Mouse (Mus musculus): ENCODE data around the gene Nacad. TPM values are rescaled to one million over a fixed set of nuclear protein-coding genes. Genes with fewer than 3 reads are reported as not detected.

Nacad gene
- polyA plus RNA-seq, 1 experiment from 2014 or later = 71.1 TPM

DNA sequence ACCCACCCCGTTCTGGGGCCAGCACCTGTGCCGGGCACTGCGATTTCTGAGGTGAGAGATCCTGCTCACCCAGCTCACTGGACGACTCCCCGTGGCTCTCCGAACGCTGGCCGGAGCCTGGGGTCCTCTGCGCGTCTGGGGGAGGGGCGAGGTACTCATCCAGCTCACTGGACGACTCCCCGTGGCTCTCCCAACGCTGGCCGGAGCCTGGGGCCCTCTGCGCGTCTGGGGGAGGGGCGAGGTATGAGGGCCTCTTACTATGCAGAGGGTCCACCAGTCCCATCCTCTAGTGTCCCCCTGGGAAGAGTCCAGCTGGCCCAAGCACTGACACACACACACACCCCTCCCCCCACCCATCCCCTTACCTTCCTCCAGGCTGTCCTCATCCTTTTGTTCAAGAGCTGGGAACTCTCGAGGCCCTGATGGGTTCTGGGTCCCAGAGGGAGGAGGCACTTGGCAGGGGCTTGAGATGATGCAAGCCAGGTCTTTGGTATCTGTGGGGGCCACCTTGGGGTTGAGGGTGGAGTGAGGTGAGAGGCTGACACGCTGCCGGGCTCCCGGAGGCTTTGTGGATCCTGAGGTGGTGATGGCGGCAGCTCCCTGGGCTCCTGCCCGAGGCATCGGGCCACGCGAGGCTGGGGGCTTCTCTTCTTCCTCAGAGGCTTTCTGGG lies 6.7 kb downstream of the Nacad start:
- Histone ChIP-seq H3K4me2 (ENCODE audit: low read length) (peak overlapping the region; percentile 58), H3K4me1 (replicated peaks; ENCODE audit: control insufficient read depth, insufficient read depth, low read length) (peaks cover 43% of the 10 kb centered on the region), H3K4me3 (replicated peaks; ENCODE audit: low read length) (peak overlapping the region; percentile 30), H3K27ac (ENCODE audit: low read length) (peak overlapping the region; percentile 41), H3K9ac (replicated peaks; ENCODE audit: low read depth, low read length) (peak overlapping the region; percentile 58), H3K36me3 (ENCODE audit: control insufficient read depth, insufficient read depth) (peaks cover 15% of the 10 kb centered on the region), H3K9me3 (ENCODE audit: control insufficient read depth, low read length) (no peaks in the 10 kb centered on the region), H3K27me3 (replicated peaks; ENCODE audit: control insufficient read depth, insufficient read depth, low read length) (no peaks in the 10 kb centered on the region)
- ATAC-seq = 0 out of 2 replicates have a peak, but pooled peaks have one; percentile 2
- WGBS = 9% methylated on average over 26 of the region's 27 CpGs

DNA sequence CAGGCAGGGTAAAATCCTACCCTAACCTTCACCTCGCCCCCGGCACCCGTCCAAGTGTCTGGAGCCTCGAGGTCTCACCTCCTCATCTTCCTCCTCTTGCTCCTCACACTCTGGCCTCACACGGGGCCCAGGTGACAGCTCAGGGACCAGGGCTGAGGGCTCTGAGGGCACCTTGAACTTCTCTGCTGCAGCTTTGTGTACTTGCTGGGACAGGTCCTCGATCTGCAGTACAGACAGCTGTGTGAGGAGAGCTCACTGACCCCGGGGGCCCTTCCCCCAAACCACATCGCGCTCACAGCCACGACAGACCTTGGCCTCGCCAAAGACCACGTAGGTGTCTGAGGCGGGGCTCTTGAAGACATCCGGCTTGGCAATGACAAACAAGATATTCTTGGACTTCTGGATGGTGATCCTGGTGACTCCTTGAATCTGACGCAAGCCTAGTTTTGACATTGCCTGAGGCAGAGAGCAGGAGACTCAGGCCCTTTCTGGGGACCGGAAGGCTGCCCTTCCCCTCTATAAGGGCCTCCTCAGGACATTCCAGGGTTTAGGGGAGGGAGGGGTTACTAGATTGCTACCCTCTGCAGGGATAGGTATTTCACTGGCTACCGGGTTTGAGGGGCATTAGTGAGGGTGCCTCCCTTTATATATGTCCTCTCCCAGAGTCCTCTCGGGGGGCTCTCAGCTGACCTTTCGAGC lies 7.5 kb downstream of the Nacad start:
- H3K4me1 ChIP-seq (replicated peaks; ENCODE audit: control insufficient read depth, insufficient read depth, low read length) = peaks cover 35% of the 10 kb centered on the region
- 61% methylated on average over 19 of the region's 19 CpGs for WGBS
- peak overlapping the region; percentile 30 for H3K4me3 ChIP-seq (replicated peaks; ENCODE audit: low read length)
- no peaks in the 10 kb centered on the region for H3K27me3 ChIP-seq (replicated peaks; ENCODE audit: control insufficient read depth, insufficient read depth, low read length)
- peak overlapping the region; percentile 58 for H3K4me2 ChIP-seq (ENCODE audit: low read length)
- no peak overlapping the region for H3K27ac ChIP-seq (ENCODE audit: low read length)
- peaks cover 15% of the 10 kb centered on the region for H3K36me3 ChIP-seq (ENCODE audit: control insufficient read depth, insufficient read depth)
- H3K9me3 ChIP-seq (ENCODE audit: control insufficient read depth, low read length) = no peaks in the 10 kb centered on the region
- no peak for ATAC-seq
- peak overlapping the region; percentile 58 for H3K9ac ChIP-seq (replicated peaks; ENCODE audit: low read depth, low read length)

DNA sequence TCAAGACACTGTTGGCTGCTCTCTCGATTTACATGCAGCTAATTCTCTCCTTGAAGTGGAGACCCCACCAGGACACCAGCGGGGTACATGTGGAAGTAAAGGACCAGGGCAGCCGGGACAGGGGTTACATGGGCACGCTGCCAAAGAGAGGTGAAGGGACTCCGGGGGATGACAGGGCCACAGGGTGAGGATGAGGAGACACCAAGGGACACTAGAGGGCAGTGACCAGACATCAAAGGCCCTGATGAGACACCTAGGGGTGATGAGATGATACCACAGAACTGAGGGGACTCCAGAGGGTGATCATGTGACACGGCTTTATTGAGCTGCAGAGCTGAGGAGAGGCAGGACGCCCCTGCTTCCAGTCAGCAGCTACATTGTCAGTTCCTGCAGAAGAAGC lies 8.3 kb downstream of the Nacad start:
- Histone ChIP-seq H3K36me3 (ENCODE audit: control insufficient read depth, insufficient read depth) (peaks cover 17% of the 10 kb centered on the region), H3K4me2 (ENCODE audit: low read length) (no peak overlapping the region), H3K4me1 (replicated peaks; ENCODE audit: control insufficient read depth, insufficient read depth, low read length) (peaks cover 27% of the 10 kb centered on the region), H3K9me3 (ENCODE audit: control insufficient read depth, low read length) (no peaks in the 10 kb centered on the region), H3K4me3 (replicated peaks; ENCODE audit: low read length) (no peak overlapping the region), H3K27ac (ENCODE audit: low read length) (no peak overlapping the region), H3K27me3 (replicated peaks; ENCODE audit: control insufficient read depth, insufficient read depth, low read length) (no peaks in the 10 kb centered on the region), H3K9ac (replicated peaks; ENCODE audit: low read depth, low read length) (no peak overlapping the region)
- no peak for ATAC-seq
- 74% methylated on average over 7 of the region's 7 CpGs for WGBS

DNA sequence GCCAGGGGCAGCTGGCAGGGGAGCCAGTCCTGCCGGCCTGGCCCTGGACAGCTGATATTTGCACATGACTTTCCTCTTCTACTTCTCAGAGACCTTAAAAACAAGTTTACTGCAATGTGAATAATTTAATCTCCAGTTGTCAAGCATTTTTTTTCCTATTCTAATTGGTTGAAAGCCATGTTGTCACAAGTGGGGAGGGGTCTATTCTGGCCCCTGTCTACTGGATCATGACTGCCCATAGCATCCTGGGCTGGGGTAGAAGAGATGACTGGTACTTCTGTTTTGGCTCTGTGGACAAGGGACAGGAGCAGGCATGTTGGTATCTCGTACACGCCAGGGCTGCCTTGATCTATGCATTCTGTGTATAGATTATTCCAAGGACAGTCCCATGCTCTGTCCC lies 9.2 kb downstream of the Nacad start:
- peaks cover 21% of the 10 kb centered on the region for H3K36me3 ChIP-seq (ENCODE audit: control insufficient read depth, insufficient read depth)
- H3K27me3 ChIP-seq (replicated peaks; ENCODE audit: control insufficient read depth, insufficient read depth, low read length) = no peaks in the 10 kb centered on the region
- ATAC-seq = no peak
- whole genome bisulfite sequencing = 84% methylated on average over 3 of the region's 3 CpGs
- H3K4me3 ChIP-seq (replicated peaks; ENCODE audit: low read length) = no peak overlapping the region
- no peak overlapping the region for H3K27ac ChIP-seq (ENCODE audit: low read length)
- no peak overlapping the region for H3K4me2 ChIP-seq (ENCODE audit: low read length)
- no peaks in the 10 kb centered on the region for H3K9me3 ChIP-seq (ENCODE audit: control insufficient read depth, low read length)
- no peak overlapping the region for H3K9ac ChIP-seq (replicated peaks; ENCODE audit: low read depth, low read length)
- H3K4me1 ChIP-seq (replicated peaks; ENCODE audit: control insufficient read depth, insufficient read depth, low read length) = peaks cover 25% of the 10 kb centered on the region

DNA sequence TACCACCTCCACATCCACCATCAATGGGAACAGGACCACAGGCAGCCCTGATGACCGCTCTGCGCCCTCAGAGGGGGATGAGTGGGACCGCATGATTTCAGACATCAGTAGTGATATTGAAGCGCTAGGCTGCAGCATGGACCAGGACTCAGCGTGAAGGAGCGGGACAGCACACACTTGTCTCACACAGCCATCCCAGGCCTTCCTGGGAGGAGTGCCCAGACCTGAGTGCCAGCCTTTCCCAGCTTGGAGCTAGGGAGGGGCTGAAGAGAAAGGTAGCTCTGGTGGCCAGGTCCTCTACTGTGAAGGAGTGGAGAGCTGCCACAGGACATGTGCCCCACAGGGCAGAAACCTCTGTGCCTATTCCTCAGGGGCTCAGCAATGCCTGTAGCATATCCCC lies 9.6 kb downstream of the Nacad start:
- peaks cover 25% of the 10 kb centered on the region for H3K4me1 ChIP-seq (replicated peaks; ENCODE audit: control insufficient read depth, insufficient read depth, low read length)
- no peak overlapping the region for H3K27ac ChIP-seq (ENCODE audit: low read length)
- peaks cover 18% of the 10 kb centered on the region for H3K36me3 ChIP-seq (ENCODE audit: control insufficient read depth, insufficient read depth)
- WGBS = 97% methylated on average over 6 of the region's 6 CpGs
- H3K27me3 ChIP-seq (replicated peaks; ENCODE audit: control insufficient read depth, insufficient read depth, low read length) = no peaks in the 10 kb centered on the region
- H3K4me2 ChIP-seq (ENCODE audit: low read length) = no peak overlapping the region
- no peaks in the 10 kb centered on the region for H3K9me3 ChIP-seq (ENCODE audit: control insufficient read depth, low read length)
- H3K9ac ChIP-seq (replicated peaks; ENCODE audit: low read depth, low read length) = no peak overlapping the region
- no peak for ATAC-seq
- H3K4me3 ChIP-seq (replicated peaks; ENCODE audit: low read length) = no peak overlapping the region

DNA sequence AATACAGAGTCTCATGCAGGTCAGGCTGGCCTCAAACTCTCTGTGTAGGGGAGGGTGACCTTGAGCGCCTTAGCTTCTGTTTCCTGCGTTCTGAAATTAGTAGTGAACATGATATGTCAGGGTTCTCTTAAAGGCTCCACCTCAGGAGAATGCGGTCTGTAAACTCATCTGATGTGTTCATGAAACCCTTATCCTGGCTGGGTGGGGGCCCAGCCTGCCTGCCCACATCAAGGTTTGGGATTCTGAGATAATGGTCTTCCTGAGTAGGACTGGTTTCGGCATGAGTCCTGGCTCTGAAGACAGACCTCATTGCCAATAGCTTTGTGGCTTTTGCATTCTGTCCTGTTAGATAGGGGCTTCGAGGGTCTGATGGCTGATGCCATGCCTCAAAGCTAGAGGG lies 10.5 kb downstream of the Nacad start:
- no peak overlapping the region for H3K27ac ChIP-seq (ENCODE audit: low read length)
- H3K4me2 ChIP-seq (ENCODE audit: low read length) = no peak overlapping the region
- H3K27me3 ChIP-seq (replicated peaks; ENCODE audit: control insufficient read depth, insufficient read depth, low read length) = no peaks in the 10 kb centered on the region
- ATAC-seq = no peak
- peaks cover 18% of the 10 kb centered on the region for H3K36me3 ChIP-seq (ENCODE audit: control insufficient read depth, insufficient read depth)
- no peak overlapping the region for H3K9ac ChIP-seq (replicated peaks; ENCODE audit: low read depth, low read length)
- H3K4me1 ChIP-seq (replicated peaks; ENCODE audit: control insufficient read depth, insufficient read depth, low read length) = peaks cover 25% of the 10 kb centered on the region
- no peaks in the 10 kb centered on the region for H3K9me3 ChIP-seq (ENCODE audit: control insufficient read depth, low read length)
- no peak overlapping the region for H3K4me3 ChIP-seq (replicated peaks; ENCODE audit: low read length)
- 94% methylated on average over 5 of the region's 5 CpGs for WGBS

DNA sequence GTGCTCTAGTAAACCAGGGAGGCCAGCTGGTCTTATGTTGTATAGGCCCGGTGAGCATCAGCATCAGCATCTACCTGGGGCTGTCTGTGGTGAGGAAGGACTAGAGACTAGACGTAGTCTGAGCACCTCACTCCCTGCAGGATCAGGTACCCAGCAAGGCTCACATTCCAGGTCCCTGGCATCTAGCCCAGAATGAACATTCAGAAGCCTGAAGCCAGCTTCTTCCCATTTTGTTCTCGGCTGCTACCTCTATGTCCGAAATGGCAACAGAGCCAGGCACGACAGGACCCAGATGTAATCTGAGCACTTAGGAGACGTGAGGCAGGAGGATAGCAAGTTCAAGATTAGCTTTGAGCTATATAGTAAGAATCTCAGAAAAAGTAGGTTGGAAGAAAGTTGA lies 11.0 kb downstream of the Nacad start:
- no peak for ATAC-seq
- Histone ChIP-seq H3K9ac (replicated peaks; ENCODE audit: low read depth, low read length) (no peak overlapping the region), H3K9me3 (ENCODE audit: control insufficient read depth, low read length) (no peaks in the 10 kb centered on the region), H3K36me3 (ENCODE audit: control insufficient read depth, insufficient read depth) (peaks cover 18% of the 10 kb centered on the region), H3K27ac (ENCODE audit: low read length) (no peak overlapping the region), H3K4me2 (ENCODE audit: low read length) (no peak overlapping the region), H3K4me1 (replicated peaks; ENCODE audit: control insufficient read depth, insufficient read depth, low read length) (peaks cover 21% of the 10 kb centered on the region), H3K4me3 (replicated peaks; ENCODE audit: low read length) (no peak overlapping the region), H3K27me3 (replicated peaks; ENCODE audit: control insufficient read depth, insufficient read depth, low read length) (no peaks in the 10 kb centered on the region)
- 80% methylated on average over 6 of the region's 6 CpGs for WGBS

DNA sequence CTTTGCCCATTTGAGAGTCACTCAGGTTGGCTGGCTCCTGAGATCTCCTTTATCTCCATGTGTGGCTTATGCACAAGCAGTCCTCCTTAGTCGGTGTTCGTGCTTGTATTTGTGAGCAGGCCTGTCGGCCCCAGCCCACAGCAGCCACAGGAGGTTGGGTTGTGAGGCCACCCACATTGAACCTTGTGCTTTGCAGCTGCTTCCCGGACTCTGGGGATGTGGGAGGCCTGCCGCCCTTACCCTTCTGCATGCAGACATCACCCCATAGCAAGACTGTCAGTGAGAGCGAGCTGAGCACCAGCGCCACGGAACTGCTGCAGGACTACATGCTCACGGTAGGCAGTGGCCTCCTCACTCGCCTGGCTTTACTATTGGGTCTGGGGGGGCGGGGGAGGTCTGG lies 12.4 kb downstream of the Nacad start:
- Histone ChIP-seq H3K27me3 (replicated peaks; ENCODE audit: control insufficient read depth, insufficient read depth, low read length) (no peaks in the 10 kb centered on the region), H3K9ac (replicated peaks; ENCODE audit: low read depth, low read length) (no peak overlapping the region), H3K36me3 (ENCODE audit: control insufficient read depth, insufficient read depth) (peaks cover 20% of the 10 kb centered on the region), H3K4me1 (replicated peaks; ENCODE audit: control insufficient read depth, insufficient read depth, low read length) (peaks cover 7% of the 10 kb centered on the region), H3K4me2 (ENCODE audit: low read length) (no peak overlapping the region), H3K27ac (ENCODE audit: low read length) (no peak overlapping the region), H3K4me3 (replicated peaks; ENCODE audit: low read length) (no peak overlapping the region), H3K9me3 (ENCODE audit: control insufficient read depth, low read length) (no peaks in the 10 kb centered on the region)
- ATAC-seq = no peak
- 71% methylated on average over 11 of the region's 11 CpGs for WGBS

DNA sequence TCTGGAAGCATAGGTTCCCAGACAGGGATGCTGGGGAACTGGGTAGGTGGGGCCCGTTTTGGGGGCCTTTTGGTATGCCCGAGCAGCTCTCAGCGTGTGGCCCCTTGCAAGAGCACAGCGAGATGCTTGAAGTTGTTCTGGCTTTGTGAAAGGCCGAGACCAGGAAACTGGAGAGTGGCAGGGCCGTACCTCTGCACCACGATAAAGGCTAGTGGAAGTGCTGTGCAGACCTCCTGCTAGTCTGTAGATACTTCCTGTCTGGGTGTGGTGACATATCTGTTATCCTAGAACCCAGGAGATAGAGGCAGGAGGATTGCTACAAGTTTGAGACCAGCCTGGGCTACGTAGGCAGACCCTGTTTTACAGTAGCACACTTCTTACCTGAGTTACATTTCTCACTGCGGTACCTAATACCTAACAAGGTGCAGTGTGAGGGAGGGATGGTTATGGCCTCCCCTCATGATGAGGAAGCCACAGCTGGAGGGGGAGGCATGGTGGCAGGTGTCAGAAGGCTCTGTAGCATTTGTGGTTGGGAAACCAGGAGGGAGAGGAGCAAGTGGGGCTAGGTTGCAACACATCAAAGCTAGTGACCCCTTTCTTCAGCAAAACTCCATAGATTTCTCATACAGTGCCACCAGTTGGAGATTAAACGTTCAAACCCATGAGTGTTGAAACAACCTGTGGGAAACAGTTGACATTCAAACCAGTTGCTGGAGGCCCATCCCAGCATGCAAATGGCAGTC lies 14.7 kb downstream of the Nacad start:
- no peak overlapping the region for H3K27ac ChIP-seq (ENCODE audit: low read length)
- H3K9ac ChIP-seq (replicated peaks; ENCODE audit: low read depth, low read length) = no peak overlapping the region
- 80% methylated on average over 10 of the region's 10 CpGs for WGBS
- H3K4me1 ChIP-seq (replicated peaks; ENCODE audit: control insufficient read depth, insufficient read depth, low read length) = no peaks in the 10 kb centered on the region
- no peak for ATAC-seq
- H3K4me2 ChIP-seq (ENCODE audit: low read length) = no peak overlapping the region
- H3K4me3 ChIP-seq (replicated peaks; ENCODE audit: low read length) = no peak overlapping the region
- peaks cover 15% of the 10 kb centered on the region for H3K36me3 ChIP-seq (ENCODE audit: control insufficient read depth, insufficient read depth)
- no peaks in the 10 kb centered on the region for H3K27me3 ChIP-seq (replicated peaks; ENCODE audit: control insufficient read depth, insufficient read depth, low read length)
- H3K9me3 ChIP-seq (ENCODE audit: control insufficient read depth, low read length) = no peaks in the 10 kb centered on the region
